Mouse (Mus musculus): ENCODE results near the gene Thap11. TPM values are rescaled to one million over a fixed set of nuclear protein-coding genes. Genes with fewer than 3 reads are reported as not detected.
A peak's percentile ranks its signal among the peaks of the same experiment; 100 is the strongest.
"Not testable (repeated sequence)": the region's sequence is repeated elsewhere in the genome, so short reads cannot be mapped to it uniquely, and the experiment has no call there.

Thap11 gene
- total RNA-seq (2021) = 10 to 100 TPM; 24.2 to 26.9 TPM
- long read RNA-seq, experiment 1, transcript Thap11-201 (1 exons, 1,819 nt) = major isoform, 56 of 56 reads
- long read RNA-seq, experiment 1, partial matches to known transcripts = 0 of 56 reads
- long read RNA-seq, experiment 1, other reads (novel, unspliced or antisense) = 0 of 56 reads
- long read RNA-seq, experiment 2, transcript Thap11-201 (1 exons, 1,819 nt) = major isoform, 32 of 32 reads
- long read RNA-seq, experiment 2, partial matches to known transcripts = 0 of 32 reads
- long read RNA-seq, experiment 2, other reads (novel, unspliced or antisense) = 0 of 32 reads

- DNase-seq = peak; percentile 93
These were observed at the start of gene Thap11 for GRCm38 (mm10) chr8:105854715-105855216. Thap11 (plus strand) TSS chr8:105855132.

GRCm38 (mm10) chr8:105805346-105805745 is 49.6 kb upstream of the Thap11 start:
- DNase-seq = no peak

GRCm38 (mm10) chr8:105805964-105806363 is 49.0 kb upstream of the Thap11 start:
- DNase-seq = no peak

DNA sequence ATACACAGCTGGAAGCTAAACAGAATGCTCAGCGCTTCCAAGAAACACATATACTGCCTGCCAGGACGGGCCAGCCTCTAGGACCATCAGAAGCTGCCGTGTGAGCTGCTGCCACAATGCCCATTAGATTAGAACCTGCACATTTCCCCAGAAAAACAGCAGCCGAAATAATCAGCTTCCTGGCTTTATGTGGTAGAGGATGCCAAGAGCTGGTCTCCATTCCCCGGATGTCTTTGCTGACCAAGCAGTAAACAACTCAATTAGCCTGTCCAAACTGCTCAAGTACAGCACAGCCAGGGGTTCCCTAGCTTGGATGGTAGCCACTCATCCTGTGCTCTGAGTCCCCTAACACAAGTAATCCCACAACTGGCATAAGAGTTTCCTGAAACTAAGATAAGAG is 47.2 kb upstream of the Thap11 start:
- no peak for DNase-seq

DNA sequence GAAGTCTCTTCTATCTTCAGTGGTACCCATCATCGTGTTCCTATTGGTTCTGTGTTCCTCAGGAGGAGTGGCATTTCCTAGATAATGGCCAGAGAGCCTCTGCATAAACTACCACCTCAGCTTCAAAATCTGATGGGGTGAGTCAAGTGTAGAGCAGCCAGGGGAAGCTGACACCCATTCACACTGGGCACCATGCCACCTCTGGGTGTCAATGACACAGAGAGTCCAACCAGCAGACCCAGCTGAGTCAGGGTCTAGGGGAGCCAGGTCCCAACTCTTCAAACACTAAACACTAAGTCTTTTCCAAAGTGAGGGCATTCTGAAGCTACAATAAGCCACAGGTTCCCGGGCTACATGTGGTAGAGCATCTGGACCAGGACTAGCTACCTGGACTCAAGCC is 46.5 kb upstream of the Thap11 start:
- DNase-seq = peak; percentile 67

DNA sequence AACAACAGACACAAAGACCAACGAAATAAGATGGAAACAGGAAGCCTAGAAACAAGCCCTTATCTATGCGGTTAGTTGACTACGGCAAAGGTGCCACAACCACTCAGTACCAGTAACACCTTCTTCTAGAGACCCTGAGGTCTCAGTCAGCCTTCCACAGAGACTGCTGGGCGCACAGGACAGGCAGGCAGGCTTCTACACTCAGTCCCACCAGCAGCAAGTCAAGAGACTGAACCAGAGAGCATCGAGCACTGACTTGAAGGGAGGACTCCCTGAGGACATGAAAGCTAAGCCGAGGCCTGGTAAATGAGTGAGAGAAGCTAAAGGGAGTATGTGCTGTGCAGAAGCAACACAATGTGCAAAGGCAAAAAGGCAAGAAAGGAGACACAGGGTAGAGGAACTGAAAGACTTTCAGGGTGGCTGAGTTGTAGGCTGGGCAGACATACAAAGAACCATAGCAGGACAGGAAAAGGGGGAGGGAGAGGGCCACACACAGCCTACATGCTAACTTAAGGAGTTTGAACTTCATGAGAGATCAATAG is 44.6 kb upstream of the Thap11 start:
- no peak for DNase-seq

- no peak for DNase-seq
These were observed 43.9 kb upstream of the Thap11 start for GRCm38 (mm10) chr8:105811061-105811460.

DNA sequence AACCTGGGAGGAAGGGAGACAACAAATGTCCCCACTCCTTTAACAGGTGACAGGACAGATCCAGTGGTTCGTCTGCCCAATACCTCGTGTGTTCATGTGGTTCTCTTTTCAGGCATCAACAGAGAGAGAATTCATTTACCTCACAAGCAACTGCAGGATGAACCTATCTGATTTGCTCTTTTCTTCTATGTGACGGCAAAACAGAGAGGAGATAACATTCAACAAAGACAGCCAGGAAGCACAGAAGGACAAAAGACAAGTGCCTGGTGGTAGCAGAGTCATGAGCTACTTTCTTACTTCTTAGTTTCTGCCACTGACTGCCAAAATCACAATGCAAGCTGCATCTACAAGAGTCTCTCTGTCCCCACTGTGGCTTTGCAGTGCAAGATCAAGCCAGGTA is 43.4 kb upstream of the Thap11 start:
- DNase-seq = no peak

- no peak for DNase-seq
These were observed 42.4 kb upstream of the Thap11 start for GRCm38 (mm10) chr8:105812511-105812910.

DNA sequence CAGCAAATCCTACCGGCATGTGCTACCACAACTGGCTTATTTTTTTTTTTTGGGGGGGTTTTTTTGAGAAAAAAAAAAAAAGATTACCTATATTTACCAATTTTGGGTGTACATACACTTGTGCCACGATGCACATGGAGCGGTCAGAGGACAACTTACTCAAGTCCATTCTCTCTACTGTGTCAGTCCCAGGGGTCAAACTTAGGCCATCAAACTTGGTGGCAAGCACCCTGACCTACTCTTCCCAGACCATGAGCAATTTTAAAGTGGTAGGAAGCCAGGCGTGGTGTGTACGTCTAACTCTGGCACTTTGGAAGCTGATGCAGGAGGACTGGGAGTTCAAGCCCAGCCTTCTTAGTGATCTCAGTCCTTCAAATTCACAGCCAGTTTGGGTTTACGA is 41.7 kb upstream of the Thap11 start:
- no peak for DNase-seq

DNA sequence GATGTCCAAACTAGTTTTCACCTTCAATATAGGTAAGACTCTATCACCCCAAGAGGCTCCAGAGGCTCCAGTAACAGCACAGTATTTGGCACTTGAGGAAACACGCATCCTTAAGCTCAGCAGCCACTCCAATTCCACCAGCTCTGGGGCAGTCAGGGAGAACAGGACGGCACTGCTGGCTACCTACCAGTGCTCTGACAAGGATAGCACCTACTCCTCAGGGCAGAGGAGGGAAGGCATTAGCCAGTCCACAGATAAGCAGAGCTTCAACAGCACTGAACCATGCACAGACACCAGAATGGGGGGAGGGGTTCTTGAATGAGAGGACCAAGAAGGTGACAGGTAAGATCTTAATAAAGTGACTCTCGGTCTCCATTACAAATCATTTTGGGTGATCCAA is 35.3 kb upstream of the Thap11 start:
- DNase-seq = no peak

GRCm38 (mm10) chr8:105820925-105821324 is 34.0 kb upstream of the Thap11 start:
- DNase-seq = no peak

GRCm38 (mm10) chr8:105825506-105825905 is 29.4 kb upstream of the Thap11 start:
- no peak for DNase-seq

DNA sequence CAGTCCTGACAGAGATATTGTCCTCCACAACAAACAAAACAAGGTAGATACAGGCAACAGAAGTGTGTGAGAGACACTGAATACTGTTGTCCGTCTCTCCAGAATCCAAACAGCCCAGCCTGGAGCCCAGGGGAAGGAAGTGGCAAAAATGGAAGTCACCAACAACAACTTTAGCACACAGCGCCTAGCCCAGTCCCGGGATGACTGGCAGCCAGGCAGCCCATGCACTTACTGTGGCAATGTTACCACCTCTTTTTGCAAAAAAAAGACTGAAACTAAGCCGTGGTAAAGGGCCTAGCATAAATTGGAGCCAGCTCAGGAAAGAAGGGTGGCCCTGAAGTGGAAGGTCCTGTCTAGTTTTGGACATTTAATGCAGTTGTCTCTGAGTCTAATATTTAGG is 28.6 kb upstream of the Thap11 start:
- no peak for DNase-seq

DNA sequence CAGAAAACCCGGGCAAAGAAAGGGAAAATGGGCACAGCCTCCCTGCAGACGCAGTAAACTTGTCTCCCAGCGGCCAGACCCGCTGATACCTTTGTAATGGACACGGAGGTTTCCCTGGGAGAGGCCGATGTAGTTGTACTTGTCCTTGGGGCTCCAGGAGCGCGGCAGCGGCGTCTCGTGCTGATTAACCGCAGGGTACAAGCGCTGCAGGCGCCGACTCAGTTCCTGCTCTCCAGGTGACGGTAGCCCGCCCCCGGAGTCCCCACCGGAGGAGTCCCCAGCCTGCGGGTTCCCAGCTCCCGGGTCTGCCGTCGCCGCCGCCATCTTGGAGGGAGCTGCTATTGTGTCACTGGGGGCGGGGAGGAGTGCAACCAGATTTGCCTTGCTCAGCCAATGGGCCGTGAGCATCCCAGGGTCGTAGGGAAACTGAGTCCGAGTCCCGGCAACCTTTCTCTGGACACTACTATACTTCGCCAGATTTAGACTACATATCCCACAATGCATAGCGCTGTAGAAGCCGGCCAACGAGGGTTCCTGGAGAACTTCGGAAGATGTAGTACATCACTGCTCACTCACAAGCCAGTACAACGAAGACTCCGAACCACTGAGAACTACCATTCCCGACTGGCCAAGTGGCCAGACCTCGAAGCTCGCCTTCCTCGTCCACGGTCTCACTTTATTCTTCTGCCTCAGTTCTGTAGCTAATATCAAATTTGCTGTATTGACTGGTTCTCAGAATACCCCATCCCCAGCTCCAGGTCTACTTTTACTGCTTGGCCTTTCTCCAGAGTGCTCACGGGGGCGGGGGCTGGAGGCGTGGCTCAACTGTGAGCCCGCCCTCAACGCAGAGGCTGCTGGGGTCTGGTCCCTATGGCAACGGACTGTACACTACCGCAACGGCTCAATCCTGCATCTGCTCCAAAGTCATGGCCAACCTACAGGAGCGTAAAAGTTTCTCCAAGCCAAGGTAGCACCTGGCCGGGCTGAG is 27.8 kb upstream of the Thap11 start, which contains the start of the genes Ranbp10 and Tsnaxip1:
Gene Ranbp10, minus strand, starts transcription at position 490 of the 988 bp plus-strand sequence.
Gene Tsnaxip1, plus strand, starts transcription at position 871 of the 988 bp plus-strand sequence.
- peak; percentile 89 for DNase-seq

- DNase-seq = not testable (repeated sequence)
These were observed 21.2 kb upstream of the Thap11 start for GRCm38 (mm10) chr8:105833740-105834139.

- DNase-seq = peak; percentile 66
These were observed 19.6 kb upstream of the Thap11 start for GRCm38 (mm10) chr8:105835318-105835717.

GRCm38 (mm10) chr8:105836991-105837390 is 17.9 kb upstream of the Thap11 start:
- DNase-seq = no peak

DNA sequence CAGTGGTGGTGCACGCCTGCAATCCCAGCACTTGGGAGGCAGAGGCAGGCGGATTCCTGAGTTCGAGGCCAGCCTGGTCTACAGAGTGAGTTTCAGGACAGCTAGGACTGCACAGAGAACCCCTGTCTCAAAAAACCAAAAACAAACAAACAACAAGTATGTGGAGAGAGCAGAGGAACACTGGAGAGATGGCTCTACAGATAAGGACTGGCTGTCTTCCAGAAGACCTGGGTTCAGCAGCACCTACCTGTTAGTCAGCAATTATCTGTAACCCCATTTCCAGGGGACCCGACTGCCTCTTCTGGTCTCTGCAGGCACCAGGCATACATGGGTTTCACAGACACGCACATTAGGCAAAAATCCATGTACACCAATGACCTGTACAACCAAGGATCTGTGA is 15.7 kb upstream of the Thap11 start:
- DNase-seq = no peak

DNA sequence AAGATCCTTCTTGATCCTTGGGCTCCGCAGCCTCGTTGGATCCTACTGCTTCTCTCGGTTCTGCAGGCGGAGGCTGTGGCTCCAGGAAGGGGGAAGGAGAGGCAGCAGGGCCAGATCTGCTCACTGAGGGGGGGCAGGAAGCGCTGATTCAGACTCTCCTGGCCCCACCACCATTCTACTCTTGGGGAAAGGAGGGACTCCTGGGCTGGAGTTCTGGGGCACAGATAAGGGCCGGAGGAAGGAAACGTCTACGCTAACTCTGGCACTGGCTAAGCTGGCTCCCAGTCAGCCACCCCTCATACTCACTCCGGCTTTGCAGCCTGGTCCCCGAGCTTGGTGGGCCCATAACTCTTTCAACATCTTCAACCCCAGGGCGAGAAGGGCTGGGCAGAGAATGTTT is 8.3 kb upstream of the Thap11 start:
- no peak for DNase-seq

DNA sequence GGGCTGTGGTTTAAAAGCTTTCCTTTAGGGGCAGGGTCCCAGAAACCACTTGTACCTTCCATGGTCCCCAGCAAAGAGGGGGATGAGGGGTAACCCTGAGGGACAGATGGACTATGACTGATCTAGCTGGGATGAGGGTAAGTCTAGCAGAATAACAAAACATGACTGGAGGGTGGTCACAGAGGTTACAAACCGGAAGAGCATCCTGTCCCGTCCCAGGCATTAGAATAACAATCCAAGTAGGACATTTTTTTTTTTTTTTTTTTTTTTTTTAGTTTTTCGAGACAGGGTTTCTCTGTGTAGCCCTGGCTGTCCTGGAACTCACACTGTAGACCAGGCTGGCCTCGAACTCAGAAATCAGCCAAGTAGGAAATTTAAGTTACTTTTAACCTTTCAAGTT is 4.9 kb upstream of the Thap11 start:
- no peak for DNase-seq

DNA sequence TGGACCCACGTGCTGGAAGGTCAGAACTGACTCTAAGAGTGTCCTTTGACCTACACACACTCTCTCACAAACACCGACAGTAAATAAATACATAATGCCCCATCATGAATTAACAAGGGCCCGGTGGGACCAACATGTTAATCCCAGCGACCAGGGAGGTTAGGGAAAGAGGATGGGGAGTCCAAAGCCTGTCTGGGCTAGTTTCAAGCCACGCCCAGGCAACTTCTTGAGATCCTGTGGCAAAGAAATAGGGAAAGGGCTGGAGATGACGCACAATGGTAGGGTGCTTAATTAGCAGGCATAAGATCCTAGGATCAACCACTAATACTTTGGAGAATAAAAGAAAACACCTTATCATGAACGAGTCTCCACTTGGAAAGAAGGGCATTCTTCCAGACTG is 4.3 kb upstream of the Thap11 start:
- DNase-seq = no peak
